Mouse (Mus musculus) liver, embryonic 11.5 days (tissue): ENCODE measurements around the gene 9430015G10Rik. TPM values are rescaled to one million over a fixed set of nuclear protein-coding genes. Genes with fewer than 3 reads are reported as not detected.
A peak's percentile ranks its signal among the peaks of the same experiment; 100 is the strongest.

Experiments used
- ATAC-seq: fragments of 200-750 bp; cut with Nextera tagmentation; replicated peaks from 2 replicates; pipeline ENCODE4 v1.8.0; 2017; ENCODE audit warnings: moderate number of reproducible peaks, mild to moderate bottlenecking, moderate TSS enrichment, moderate library complexity; ENCODE audit not compliant: low FRiP score
- DNase-seq: peaks from one replicate; pipeline ENCODE4 v3.0.0-alpha.2; 2017; ENCODE audit warnings: low spot score
- H3K27ac ChIP-seq: fragments of 300-500 bp; sonication (generic); 2 replicates; pipeline ENCODE4 v1.5.1; 2014; ENCODE audit warnings: mild to moderate bottlenecking, low read depth, low read length, control low read depth
- H3K27me3 ChIP-seq: fragments of 300-500 bp; sonication (generic); replicated peaks from 2 replicates; pipeline ENCODE4 v1.6.1; 2014; ENCODE audit warnings: low read length, mixed read lengths; ENCODE audit not compliant: control insufficient read depth, insufficient read depth
- H3K36me3 ChIP-seq: fragments of 300-500 bp; sonication (generic); 2 replicates; pipeline ENCODE4 v1.6.1; 2014; ENCODE audit warnings: mild to moderate bottlenecking, low read length, moderate library complexity, mixed read lengths; ENCODE audit not compliant: control insufficient read depth, insufficient read depth
- H3K4me1 ChIP-seq: fragments of 300-500 bp; sonication (generic); replicated peaks from 2 replicates; pipeline ENCODE4 v1.6.1; 2014; ENCODE audit warnings: low read length, mixed read lengths; ENCODE audit not compliant: control insufficient read depth, insufficient read depth
- H3K4me2 ChIP-seq: fragments of 300-500 bp; sonication (generic); 2 replicates; pipeline ENCODE4 v1.6.1; 2014; ENCODE audit warnings: mild to moderate bottlenecking, control low read depth, moderate library complexity
- H3K4me3 ChIP-seq: fragments of 300-500 bp; sonication (generic); 2 replicates; pipeline ENCODE4 v1.5.1; 2014; ENCODE audit warnings: low read depth, low read length, control low read depth
- H3K9ac ChIP-seq: fragments of 300-500 bp; sonication (generic); 2 replicates; pipeline ENCODE4 v1.6.1; 2014; ENCODE audit warnings: low read depth, low read length, control low read depth
- H3K9me3 ChIP-seq: fragments of 300-500 bp; sonication (generic); 2 replicates; pipeline ENCODE4 v1.6.1; 2016; ENCODE audit warnings: low read length, inconsistent platforms, mixed read lengths; ENCODE audit not compliant: control insufficient read depth
- WGBS: fragments of 180-500 bp; shearing (Covaris S2); extraction: QIAGEN DNeasy Blood & Tissue Kit; methylation state at CpG from one replicate; pipeline ENCODE4 v1.1.7; 2014; 5-methylcytosine and 5-hydroxymethylcytosine counted together
- polyA plus RNA-seq: library from polyadenylated mRNA; unstranded; fragments of >200 nt; fragmentation: Nextera tagmentation; extraction: Ambion mirVana; gene quantifications from 2 replicates; pipeline ENCODE4 v1.2.1, GENCODE M21; 2014

The 9430015G10Rik gene
- polyA plus RNA-seq, 1 experiment from 2014 or later = 34.5 TPM

DNA sequence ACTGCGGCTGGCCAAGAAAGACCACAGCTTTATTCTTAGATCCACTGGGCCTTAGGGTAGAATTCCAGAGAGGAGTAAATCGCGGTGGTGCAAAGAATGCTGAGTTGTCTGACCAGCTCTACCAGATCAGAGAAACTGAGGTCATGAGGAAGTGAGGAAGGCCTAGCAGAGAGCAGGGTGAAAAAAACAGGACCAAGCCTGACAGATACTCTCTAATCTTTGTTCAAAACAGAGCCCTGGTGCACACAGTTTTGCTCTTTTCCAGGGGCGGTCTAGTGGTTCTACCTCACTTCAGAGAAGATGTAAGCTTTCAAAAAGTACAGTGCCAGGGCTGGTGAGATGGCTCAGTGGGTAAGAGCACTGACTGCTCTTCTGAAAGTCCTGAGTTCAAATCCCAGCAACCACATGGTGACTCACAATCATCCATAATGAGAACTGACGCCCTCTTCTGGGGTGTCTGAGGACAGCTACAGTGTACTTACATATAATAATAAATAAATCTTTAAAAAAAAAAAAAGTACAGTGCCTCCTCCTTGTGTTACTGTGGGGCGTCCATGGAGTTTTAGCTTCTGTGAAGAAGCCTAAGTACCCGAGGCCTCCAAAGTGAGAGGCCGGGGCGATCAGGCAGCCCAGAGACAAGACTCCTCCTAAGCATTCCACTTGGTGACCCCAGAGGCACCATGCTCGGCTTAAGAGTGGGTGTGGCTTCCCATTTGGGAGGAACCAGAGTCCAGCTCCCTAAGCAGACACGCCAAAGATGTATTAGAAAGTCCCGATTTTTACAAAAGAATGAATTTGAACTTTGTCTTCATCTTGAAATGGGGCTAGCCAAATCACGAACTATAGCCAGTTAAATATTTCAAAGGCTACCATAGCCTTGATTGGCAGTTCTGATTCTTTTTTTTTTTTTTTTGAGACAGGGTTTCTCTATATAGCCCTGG, 906 bp upstream of the 9430015G10Rik start:
- H3K36me3 ChIP-seq = no peaks in the 10 kb centered on the region
- H3K27me3 ChIP-seq = no peaks in the 10 kb centered on the region
- peak overlapping the region; percentile 91; the same call in 1 of the 2 replicates for H3K27ac ChIP-seq
- DNase-seq = peak; percentile 64
- 23% methylated on average over 13 of the region's 13 CpGs for WGBS
- H3K9ac ChIP-seq = peak overlapping the region; percentile 74
- peak overlapping the region; percentile 88 for H3K4me3 ChIP-seq
- peak overlapping the region; percentile 72 for H3K4me2 ChIP-seq
- no peaks in the 10 kb centered on the region for H3K9me3 ChIP-seq
- peaks cover 5% of the 10 kb centered on the region for H3K4me1 ChIP-seq
- ATAC-seq = peak; percentile 53

DNA sequence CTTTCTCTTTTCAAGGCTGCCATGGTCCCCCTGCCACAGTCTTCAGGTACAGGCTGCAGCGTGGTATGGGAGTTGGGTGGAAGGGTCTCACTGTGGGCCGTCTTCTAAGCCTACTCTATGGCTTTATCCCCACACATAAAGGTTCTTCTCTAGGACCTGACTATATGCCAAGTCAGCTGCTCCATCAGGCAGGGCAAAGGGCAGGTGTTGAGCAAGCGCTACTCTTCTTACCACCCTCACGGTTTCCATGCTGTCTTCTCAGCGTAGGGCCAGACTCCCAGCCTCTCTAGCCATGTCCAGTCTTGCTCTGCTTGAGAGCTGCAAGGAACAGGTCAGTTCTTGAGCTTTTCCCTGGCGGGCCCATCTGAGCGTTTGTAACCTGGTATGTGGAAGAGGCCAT, 14.3 kb downstream of the 9430015G10Rik start:
- no peak overlapping the region for H3K4me2 ChIP-seq
- H3K27ac ChIP-seq = no peak overlapping the region
- no peaks in the 10 kb centered on the region for H3K27me3 ChIP-seq
- WGBS = 88% methylated on average over 7 of the region's 7 CpGs
- H3K9me3 ChIP-seq = no peaks in the 10 kb centered on the region
- no peaks in the 10 kb centered on the region for H3K4me1 ChIP-seq
- no peak overlapping the region for H3K9ac ChIP-seq
- DNase-seq = no peak
- no peak overlapping the region for H3K4me3 ChIP-seq
- H3K36me3 ChIP-seq = peaks cover 40% of the 10 kb centered on the region
- ATAC-seq = no peak

DNA sequence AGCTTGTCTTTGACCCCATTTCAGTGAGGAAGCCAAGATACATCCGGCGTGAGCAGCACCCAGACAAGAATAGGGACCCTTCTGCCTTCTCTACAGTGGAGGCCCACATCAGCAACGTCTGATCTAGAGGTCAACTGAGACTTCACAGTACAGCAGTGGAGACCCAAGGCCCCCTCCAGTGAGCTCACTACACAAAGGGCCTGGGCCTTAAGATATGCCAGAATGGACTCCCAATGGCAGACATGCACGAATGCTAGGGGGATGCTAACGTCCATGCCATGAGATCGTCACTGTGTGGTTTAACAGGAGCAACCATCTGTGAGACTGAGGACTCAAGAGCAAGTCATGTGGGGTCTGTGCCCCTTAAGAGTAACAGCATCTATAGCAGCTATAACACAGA, 15.6 kb downstream of the 9430015G10Rik start:
- Histone ChIP-seq H3K9ac (no peak overlapping the region), H3K36me3 (peaks cover 30% of the 10 kb centered on the region), H3K9me3 (no peaks in the 10 kb centered on the region), H3K27ac (no peak overlapping the region), H3K4me3 (no peak overlapping the region), H3K27me3 (no peaks in the 10 kb centered on the region), H3K4me2 (no peak overlapping the region), H3K4me1 (no peaks in the 10 kb centered on the region)
- no peak for DNase-seq
- no peak for ATAC-seq
- WGBS = 90% methylated on average over 6 of the region's 6 CpGs

DNA sequence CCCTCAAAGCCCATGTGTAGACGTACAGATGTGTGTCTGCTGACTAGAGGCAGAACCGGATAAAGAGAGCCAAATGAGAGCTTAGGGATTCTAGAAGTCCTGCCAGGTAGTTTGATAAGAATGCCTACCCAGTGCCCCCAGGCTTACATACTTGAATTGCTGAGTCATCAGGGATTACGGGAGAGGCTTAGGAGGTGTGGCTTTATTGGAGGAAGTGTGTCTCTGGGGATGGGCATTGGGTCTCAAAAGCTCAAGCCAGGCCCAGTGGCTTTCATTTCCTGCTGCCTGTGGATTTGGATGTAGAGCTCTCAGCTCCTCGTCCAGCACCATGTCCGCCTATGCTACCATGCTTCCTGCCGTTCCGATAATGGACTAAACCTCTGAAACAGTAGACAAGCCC, 17.1 kb downstream of the 9430015G10Rik start:
- ATAC-seq = no peak
- peaks cover 25% of the 10 kb centered on the region for H3K36me3 ChIP-seq
- H3K27ac ChIP-seq = no peak overlapping the region
- no peak overlapping the region for H3K4me3 ChIP-seq
- no peaks in the 10 kb centered on the region for H3K27me3 ChIP-seq
- no peaks in the 10 kb centered on the region for H3K9me3 ChIP-seq
- H3K4me1 ChIP-seq = no peaks in the 10 kb centered on the region
- no peak overlapping the region for H3K4me2 ChIP-seq
- no peak for DNase-seq
- no peak overlapping the region for H3K9ac ChIP-seq
- WGBS = 83% methylated on average over 7 of the region's 7 CpGs

DNA sequence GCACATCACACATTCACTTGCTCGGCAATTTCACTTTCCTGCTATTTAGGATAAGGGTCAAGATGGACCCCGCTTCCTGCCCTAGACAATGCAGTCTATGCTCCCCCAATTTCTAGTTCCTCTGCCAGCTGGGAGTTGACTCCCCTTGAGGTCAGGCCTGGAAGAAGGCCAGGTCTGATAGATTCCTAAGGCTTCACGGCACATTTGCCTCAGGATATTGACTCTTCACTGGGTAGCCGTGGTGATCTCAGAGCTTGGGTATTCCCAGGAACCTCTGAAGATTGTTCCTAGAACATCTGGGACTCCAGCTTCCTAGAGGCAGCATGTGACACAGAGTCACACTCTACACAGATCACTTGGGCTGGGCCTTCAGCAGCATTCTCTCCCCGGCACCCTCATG, 19.0 kb downstream of the 9430015G10Rik start:
- Histone ChIP-seq H3K27me3 (no peaks in the 10 kb centered on the region), H3K4me1 (no peaks in the 10 kb centered on the region), H3K9me3 (no peaks in the 10 kb centered on the region), H3K27ac (no peak overlapping the region), H3K4me2 (no peak overlapping the region), H3K4me3 (no peak overlapping the region), H3K9ac (no peak overlapping the region), H3K36me3 (peaks cover 13% of the 10 kb centered on the region)
- WGBS = 79% methylated on average over 5 of the region's 5 CpGs
- DNase-seq (no peak), ATAC-seq (no peak)

DNA sequence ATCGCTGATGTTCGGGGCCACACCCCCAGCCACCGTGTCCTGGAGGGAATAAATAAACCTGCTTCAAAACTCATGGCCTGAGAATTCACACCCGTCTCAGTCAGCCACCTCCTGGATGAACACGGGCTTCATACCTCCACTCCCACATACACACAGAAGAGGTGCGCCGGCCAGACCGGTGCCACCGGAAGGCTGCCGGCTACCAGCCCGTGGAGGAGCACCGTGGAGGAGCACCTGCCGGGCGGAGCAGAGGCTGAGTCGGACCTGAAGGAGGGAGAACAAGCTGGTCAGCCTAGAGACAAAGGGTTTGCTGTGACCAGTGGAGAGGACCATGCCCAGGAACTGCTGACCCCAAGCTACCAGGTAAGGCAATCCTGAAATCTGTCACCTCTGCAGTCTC, 20.7 kb downstream of the 9430015G10Rik start, which contains the start of gene Rnf223:
Gene Rnf223, plus strand, starts transcription at position 78 of the 400 bp plus-strand sequence.
- no peaks in the 10 kb centered on the region for H3K27me3 ChIP-seq

DNA sequence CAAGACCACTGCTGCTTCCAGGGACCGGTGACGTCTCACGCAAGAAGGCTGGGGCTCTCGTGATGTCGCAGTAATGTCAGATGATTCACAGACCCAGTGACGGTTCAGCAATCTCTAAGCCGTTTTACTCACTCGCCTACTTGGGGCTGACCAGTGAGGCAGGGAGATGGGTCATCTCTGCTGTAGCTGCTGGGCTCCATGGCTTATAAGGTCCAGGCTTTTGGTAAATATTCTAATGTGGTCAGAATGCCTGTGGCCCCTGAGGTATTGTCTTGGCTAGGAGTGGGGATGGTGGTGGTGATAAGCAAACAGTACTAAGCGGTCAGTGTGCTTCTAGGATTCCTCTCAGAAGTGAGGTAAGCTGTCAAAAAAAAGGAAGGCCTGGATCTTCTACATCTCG, 21.2 kb downstream of the 9430015G10Rik start:
- no peak overlapping the region for H3K27ac ChIP-seq
- H3K27me3 ChIP-seq = no peaks in the 10 kb centered on the region
- H3K9ac ChIP-seq = no peak overlapping the region
- DNase-seq (no peak), ATAC-seq (no peak)
- WGBS = 75% methylated on average over 10 of the region's 10 CpGs
- H3K4me2 ChIP-seq = no peak overlapping the region
- H3K4me3 ChIP-seq = no peak overlapping the region
- H3K9me3 ChIP-seq = no peaks in the 10 kb centered on the region
- peaks cover 4% of the 10 kb centered on the region for H3K36me3 ChIP-seq
- H3K4me1 ChIP-seq = no peaks in the 10 kb centered on the region; the same call in 1 of the 2 replicates

More for the DNA sequence above, 20.7 kb downstream of the 9430015G10Rik start, which contains the start of gene Rnf223:
- no peak for ATAC-seq
- no peak within 1 kb of the TSS for H3K4me3 ChIP-seq
- peaks cover 8% of the 10 kb centered on the region for H3K36me3 ChIP-seq
- no peak within 1 kb of the TSS for H3K27ac ChIP-seq
- DNase-seq = no peak
- no peak within 1 kb of the TSS for H3K4me2 ChIP-seq
- WGBS = 82% methylated on average over 15 of the region's 15 CpGs
- H3K4me1 ChIP-seq = no peaks in the 10 kb centered on the region; the same call in 1 of the 2 replicates
- no peaks in the 10 kb centered on the region for H3K9me3 ChIP-seq
- H3K9ac ChIP-seq = no peak within 1 kb of the TSS

DNA sequence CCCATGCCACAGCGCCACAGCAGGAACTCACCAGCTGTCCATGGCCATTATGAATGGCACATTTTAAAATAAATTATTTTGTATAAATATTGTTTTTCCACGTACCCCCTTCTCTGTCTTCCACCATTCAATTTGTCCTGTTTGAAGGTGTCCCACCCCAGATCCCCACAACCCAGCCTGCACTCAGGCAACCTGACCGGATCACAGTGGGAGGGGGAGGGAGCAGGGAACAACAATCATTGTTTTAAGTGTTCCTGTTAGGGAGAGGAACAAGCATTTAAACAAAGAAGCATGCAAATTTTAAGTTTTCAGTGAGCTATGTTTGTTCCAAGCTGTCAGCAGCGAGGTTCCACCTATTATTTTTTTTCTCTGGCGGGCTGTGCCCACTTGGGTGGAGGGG, 23.6 kb downstream of the 9430015G10Rik start:
- Histone ChIP-seq H3K36me3 (no peaks in the 10 kb centered on the region), H3K27me3 (no peaks in the 10 kb centered on the region), H3K4me3 (no peak overlapping the region), H3K9ac (no peak overlapping the region), H3K9me3 (0 out of 2 replicates have a peak, but pooled peaks cover 2% of the 10 kb centered on the region), H3K27ac (no peak overlapping the region), H3K4me2 (no peak overlapping the region), H3K4me1 (no peaks in the 10 kb centered on the region; the same call in 1 of the 2 replicates)
- no peak for ATAC-seq
- WGBS = 72% methylated on average over 5 of the region's 5 CpGs
- no peak for DNase-seq
